Mouse (Mus musculus) hindbrain, embryonic 14.5 days (tissue): Measurements from ENCODE around the gene Abcf3. TPM values are rescaled to one million over a fixed set of nuclear protein-coding genes. Genes with fewer than 3 reads are reported as not detected.

Experiments used
- ATAC-seq: fragments of 200-750 bp; cut with Nextera tagmentation; 2 replicates; pipeline ENCODE4 v1.8.0; 2017; ENCODE audit warnings: moderate number of reproducible peaks, mild to moderate bottlenecking, moderate TSS enrichment, moderate library complexity; ENCODE audit not compliant: low FRiP score
- DNase-seq: peaks from one replicate; pipeline ENCODE4 v3.0.0-alpha.2; 2015; ENCODE audit warnings: low spot score
- H3K27ac ChIP-seq: fragments of 300-500 bp; sonication (generic); 2 replicates; pipeline ENCODE4 v1.5.1; 2014; ENCODE audit warnings: mild to moderate bottlenecking, moderate library complexity
- H3K27me3 ChIP-seq: fragments of 300-500 bp; sonication (generic); 2 replicates; pipeline ENCODE4 v1.6.1; 2014; ENCODE audit warnings: mild to moderate bottlenecking, low read length, mixed read lengths; ENCODE audit not compliant: control insufficient read depth, insufficient read depth
- H3K36me3 ChIP-seq: fragments of 300-500 bp; sonication (generic); replicated peaks from 2 replicates; pipeline ENCODE4 v1.6.1; 2014; ENCODE audit not compliant: control insufficient read depth, insufficient read depth
- H3K4me1 ChIP-seq: fragments of 300-500 bp; sonication (generic); replicated peaks from 2 replicates; pipeline ENCODE4 v1.6.1; 2014; ENCODE audit warnings: antibody characterized with exemption, low read length, mixed read lengths; ENCODE audit not compliant: control insufficient read depth, insufficient read depth
- H3K4me2 ChIP-seq: fragments of 300-500 bp; sonication (generic); replicated peaks from 2 replicates; pipeline ENCODE4 v1.6.1; 2014; ENCODE audit warnings: mild to moderate bottlenecking, moderate library complexity
- H3K4me3 ChIP-seq: fragments of 300-500 bp; sonication (generic); replicated peaks from 2 replicates; pipeline ENCODE4 v1.5.1; 2014; ENCODE audit warnings: mild to moderate bottlenecking, low read length
- H3K9ac ChIP-seq: fragments of 300-500 bp; sonication (generic); 2 replicates; pipeline ENCODE4 v1.6.1; 2014
- H3K9me3 ChIP-seq: fragments of 300-500 bp; sonication (generic); 2 replicates; pipeline ENCODE4 v1.6.1; 2016; ENCODE audit warnings: low read length; ENCODE audit not compliant: control insufficient read depth
- WGBS: fragments of 180-500 bp; shearing (Covaris S2); extraction: QIAGEN DNeasy Blood & Tissue Kit; methylation state at CpG from one replicate; pipeline ENCODE4 v1.1.7; 2014; 5-methylcytosine and 5-hydroxymethylcytosine counted together
- microRNA counts: library from miRNA; unstranded; fragments of <30 nt; microRNA quantifications from one replicate; lab custom pipeline; 2016
- microRNA-seq: library from miRNA; unstranded; fragments of <30 nt; microRNA quantifications from one replicate; pipeline ENCODE4, GENCODE M21; 2016
- polyA plus RNA-seq: library from polyadenylated mRNA; unstranded; fragments of >200 nt; fragmentation: Nextera tagmentation; extraction: Ambion mirVana; gene quantifications from 2 replicates; pipeline ENCODE4 v1.2.1, GENCODE M21; 2014

The Abcf3 gene
- polyA plus RNA-seq, 1 experiment from 2014 or later, result 77.5 TPM

- H3K36me3 ChIP-seq, result no peaks in the 10 kb centered on the region
- peaks cover 29% of the 10 kb centered on the region for H3K27me3 ChIP-seq
- WGBS, result 81% methylated on average over 7 of the region's 7 CpGs
- no peak overlapping the region for H3K4me3 ChIP-seq
- DNase-seq, result no peak
- no peak overlapping the region for H3K27ac ChIP-seq
- no peak for ATAC-seq
- no peaks in the 10 kb centered on the region for H3K9me3 ChIP-seq
- H3K4me1 ChIP-seq, result no peaks in the 10 kb centered on the region
- H3K4me2 ChIP-seq, result no peak overlapping the region
- no peak overlapping the region for H3K9ac ChIP-seq
Measured at GRCm38 (mm10) chr16:20596687-20597441, 48.5 kb downstream of the Abcf3 start.

DNA sequence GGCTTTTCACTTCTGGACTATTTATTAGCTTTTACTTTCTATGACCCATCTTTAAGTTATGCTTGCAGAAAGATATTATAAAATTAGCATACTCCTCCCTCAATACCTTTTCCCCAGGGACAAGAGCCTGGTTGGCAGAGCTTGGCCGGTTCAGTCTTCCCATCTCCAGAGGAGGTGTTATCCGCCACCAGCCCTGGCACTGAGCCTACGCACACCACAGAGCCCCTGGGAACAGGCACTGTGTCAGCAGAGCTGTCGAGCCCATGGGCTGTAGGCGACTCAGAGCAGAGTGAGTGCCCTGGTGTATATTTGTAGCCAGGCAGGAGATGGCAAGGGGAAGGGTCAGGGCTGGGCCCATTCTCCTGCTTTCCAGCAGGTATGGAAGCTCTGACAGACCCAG is 52.1 kb downstream of the Abcf3 start:
- no peak overlapping the region for H3K9ac ChIP-seq
- no peaks in the 10 kb centered on the region for H3K4me1 ChIP-seq
- peaks cover 21% of the 10 kb centered on the region for H3K36me3 ChIP-seq
- H3K4me3 ChIP-seq, result no peak overlapping the region
- ATAC-seq (no peak), DNase-seq (no peak)
- H3K27me3 ChIP-seq, result peaks cover 4% of the 10 kb centered on the region; the same call in 1 of the 2 replicates
- WGBS, result 63% methylated on average over 5 of the region's 5 CpGs
- H3K4me2 ChIP-seq, result no peak overlapping the region
- no peaks in the 10 kb centered on the region for H3K9me3 ChIP-seq
- H3K27ac ChIP-seq, result no peak overlapping the region

- ATAC-seq, result no peak; the same call in 1 of the 2 replicates
- Histone ChIP-seq H3K4me3 (no peak overlapping the region), H3K9ac (no peak overlapping the region), H3K27me3 (no peaks in the 10 kb centered on the region), H3K27ac (no peak overlapping the region), H3K36me3 (peaks cover 48% of the 10 kb centered on the region), H3K4me2 (no peak overlapping the region), H3K4me1 (peaks cover 3% of the 10 kb centered on the region), H3K9me3 (no peaks in the 10 kb centered on the region)
- DNase-seq, result no peak
- 57% methylated on average over 9 of the region's 9 CpGs for WGBS
Measured at GRCm38 (mm10) chr16:20604705-20605104, 56.3 kb downstream of the Abcf3 start.

DNA sequence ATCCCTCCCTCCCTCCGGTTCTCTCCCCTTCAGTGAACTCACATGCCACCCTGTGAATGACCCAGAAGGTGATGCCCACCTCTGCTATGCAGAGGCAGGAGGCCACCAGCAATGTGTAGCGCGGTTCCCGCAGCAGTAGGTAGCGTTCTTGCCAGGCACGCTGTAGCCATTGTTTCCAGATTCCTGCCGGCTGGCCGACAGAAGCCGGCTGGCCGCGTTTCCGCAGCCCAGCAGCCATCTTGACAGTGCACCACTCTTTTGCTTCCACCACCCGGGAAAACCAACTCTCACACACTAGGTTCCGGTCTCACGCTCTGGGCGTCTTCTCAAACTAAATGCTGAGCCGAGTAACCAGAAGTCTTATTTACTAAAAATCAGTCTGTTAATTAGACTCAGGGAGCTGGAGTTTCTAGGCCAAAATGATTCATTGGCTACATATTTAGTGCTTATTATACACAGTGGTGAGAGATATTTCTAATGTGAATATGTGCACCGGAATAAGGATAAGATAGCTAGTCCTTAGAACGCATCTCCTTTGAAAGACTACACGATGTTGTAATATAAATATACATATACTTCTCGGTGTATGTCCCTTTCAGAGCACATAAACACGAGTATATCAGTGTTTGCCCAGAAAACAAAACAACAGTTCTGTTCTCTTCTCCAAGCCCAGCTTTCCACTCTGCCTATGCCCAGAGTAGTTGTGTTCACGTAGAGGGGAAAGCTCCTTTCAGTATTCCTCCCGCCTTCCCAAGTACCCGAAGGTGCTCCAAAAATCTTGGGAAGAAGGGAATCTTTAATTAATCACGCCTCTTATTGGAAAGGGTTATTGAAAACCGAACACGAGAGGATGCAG is 62.4 kb downstream of the Abcf3 start:
- Histone ChIP-seq H3K27me3 (no peaks in the 10 kb centered on the region), H3K4me2 (peak overlapping the region; percentile 91), H3K4me1 (peaks cover 14% of the 10 kb centered on the region), H3K9ac (peak overlapping the region; percentile 93), H3K36me3 (peaks cover 30% of the 10 kb centered on the region), H3K9me3 (no peaks in the 10 kb centered on the region), H3K27ac (peak overlapping the region; percentile 89), H3K4me3 (peak overlapping the region; percentile 80)
- under 1% methylated on average over 28 of the region's 28 CpGs for WGBS
- ATAC-seq (peak; percentile 68), DNase-seq (peak; percentile 89)

MicroRNAs within 50 kb of the gene (microRNA counts, 519-probe panel; counts per million panel counts)
- 2,975 counts per million, percentile 12 among the panel's probes with 10 or more counts for microRNA mmu-miR-1224 (lab: Ali Mortazavi, UCI)

Small RNAs within 50 kb of the gene (microRNA-seq; reads per million reads assigned to microRNA genes)
- gene Mir1224, result 46.7 reads per million, percentile 43 among the genes with 10 or more reads in this experiment

Other genes with a start within 250 kb of the Abcf3 start
- 72.4 and 76.0 TPM in 2 replicates for gene Parl, start 246.2 kb upstream of the Abcf3 start, polyA plus RNA-seq
- not detected in 2 replicates for gene Cyp2ab1, start 223.2 kb upstream of the Abcf3 start, polyA plus RNA-seq
- 127 and 136 TPM in 2 replicates for gene Abcc5, start 122.2 kb upstream of the Abcf3 start, polyA plus RNA-seq
- 88.0 and 89.2 TPM in 2 replicates for gene Eif2b5, start 49.8 kb upstream of the Abcf3 start, polyA plus RNA-seq
- gene Dvl3, start 31.6 kb upstream of the Abcf3 start, polyA plus RNA-seq, result 36.4 and 40.9 TPM in 2 replicates
- 1,214 and 1,314 TPM in 2 replicates for gene Ap2m1, start 13.1 kb upstream of the Abcf3 start, polyA plus RNA-seq
- gene Vwa5b2, start 40.9 kb downstream of the Abcf3 start, polyA plus RNA-seq, result 22.1 and 24.4 TPM in 2 replicates
- gene Eef1akmt4, start 63.0 kb downstream of the Abcf3 start, polyA plus RNA-seq, result 10.4 and 11.0 TPM in 2 replicates
- gene Gm49333, start 63.0 kb downstream of the Abcf3 start, polyA plus RNA-seq, result not detected in 2 replicates
- 44.8 and 45.3 TPM in 2 replicates for gene Alg3, start 63.2 kb downstream of the Abcf3 start, polyA plus RNA-seq
- gene Camk2n2, start 72.7 kb downstream of the Abcf3 start, polyA plus RNA-seq, result 61.8 and 63.8 TPM in 2 replicates
- 10.6 and 12.1 TPM in 2 replicates for gene Ece2, start 81.3 kb downstream of the Abcf3 start, polyA plus RNA-seq
- 329 and 358 TPM in 2 replicates for gene Psmd2, start 103.1 kb downstream of the Abcf3 start, polyA plus RNA-seq
- gene Eif4g1, start 119.7 kb downstream of the Abcf3 start, polyA plus RNA-seq, result 124 and 130 TPM in 2 replicates
- 41.8 and 44.2 TPM in 2 replicates for gene Fam131a, start 144.7 kb downstream of the Abcf3 start, polyA plus RNA-seq
- 93.2 and 95.9 TPM in 2 replicates for gene Polr2h, start 169.1 kb downstream of the Abcf3 start, polyA plus RNA-seq
- 28.7 and 32.1 TPM in 2 replicates for gene Clcn2, start 169.2 kb downstream of the Abcf3 start, polyA plus RNA-seq
- gene Chrd, start 184.6 kb downstream of the Abcf3 start, polyA plus RNA-seq, result 5.4 and 7.3 TPM in 2 replicates
- gene Thpo, start 185.9 kb downstream of the Abcf3 start, polyA plus RNA-seq, result 0.86 and 1.2 TPM in 2 replicates